Mouse (Mus musculus): ENCODE measurements around the gene Lmbrd1. TPM values are rescaled to one million over a fixed set of nuclear protein-coding genes. Genes with fewer than 3 reads are reported as not detected.
"Not testable (repeated sequence)": the region's sequence is repeated elsewhere in the genome, so short reads cannot be mapped to it uniquely, and the experiment has no call there.

The Lmbrd1 gene
- total RNA-seq, 4 experiments from 2014 or later: 37.3 to 54.8 (median 47.6) TPM

DNA sequence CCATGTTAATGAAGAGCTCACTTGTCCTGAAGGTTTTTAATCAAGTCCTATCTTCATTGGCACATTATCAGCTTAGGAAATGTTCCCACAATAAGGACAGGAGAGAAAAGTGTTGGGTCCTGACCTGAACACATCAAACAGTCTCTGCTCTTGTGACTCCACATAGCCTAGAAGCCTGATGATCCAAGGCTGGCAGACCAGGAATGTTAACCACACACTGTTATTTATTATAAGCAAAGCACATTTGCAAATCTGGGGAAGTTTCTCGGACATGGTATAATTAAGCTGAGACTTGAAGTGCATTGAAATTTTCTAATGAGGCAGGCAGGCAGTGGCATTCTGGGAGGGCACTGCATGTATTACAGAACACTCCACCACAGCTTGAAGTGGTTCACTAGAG is 41.8 kb downstream of the Lmbrd1 start:
- no peak for DNase-seq (ENCODE audit: low spot score)

DNA sequence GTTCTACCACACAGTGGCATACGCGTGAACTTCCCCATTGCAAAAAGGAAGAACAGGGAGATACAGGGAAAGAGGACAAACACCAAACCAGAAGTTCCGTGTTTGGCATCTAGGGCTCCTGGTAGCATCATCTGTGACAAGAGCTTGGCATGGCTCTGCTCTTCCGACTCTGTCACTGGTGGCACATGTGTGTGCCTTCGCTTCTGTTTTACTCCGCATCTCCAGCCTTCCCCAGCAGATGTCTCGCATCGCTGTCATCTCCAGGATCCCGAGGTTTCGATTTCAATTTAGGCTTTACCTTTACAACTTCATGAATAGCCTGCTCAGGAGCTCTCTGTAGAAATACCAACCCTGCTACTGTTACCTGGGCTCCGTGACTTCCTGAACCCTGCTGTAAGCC is 51.4 kb downstream of the Lmbrd1 start:
- DNase-seq (ENCODE audit: low spot score): no peak

DNA sequence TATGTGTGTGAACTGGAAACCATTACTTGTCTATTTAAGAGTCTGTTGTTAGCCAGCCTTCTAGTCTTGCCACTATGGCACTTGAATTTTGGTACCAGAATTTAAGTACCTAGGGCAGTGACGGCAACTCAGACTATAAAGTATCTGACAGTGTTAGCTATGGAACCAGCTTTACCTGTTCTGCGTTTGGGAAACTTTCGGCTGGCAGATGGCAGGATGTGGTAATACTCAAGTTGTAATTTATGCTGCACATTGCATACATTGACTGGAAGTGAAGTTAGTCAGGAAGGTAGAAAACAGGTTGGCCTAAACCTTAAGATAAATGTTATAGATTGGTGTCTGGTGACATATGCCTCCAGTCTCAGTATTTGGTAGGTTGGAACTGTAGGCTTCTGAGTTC is 53.9 kb downstream of the Lmbrd1 start:
- no peak for DNase-seq (ENCODE audit: low spot score)

DNA sequence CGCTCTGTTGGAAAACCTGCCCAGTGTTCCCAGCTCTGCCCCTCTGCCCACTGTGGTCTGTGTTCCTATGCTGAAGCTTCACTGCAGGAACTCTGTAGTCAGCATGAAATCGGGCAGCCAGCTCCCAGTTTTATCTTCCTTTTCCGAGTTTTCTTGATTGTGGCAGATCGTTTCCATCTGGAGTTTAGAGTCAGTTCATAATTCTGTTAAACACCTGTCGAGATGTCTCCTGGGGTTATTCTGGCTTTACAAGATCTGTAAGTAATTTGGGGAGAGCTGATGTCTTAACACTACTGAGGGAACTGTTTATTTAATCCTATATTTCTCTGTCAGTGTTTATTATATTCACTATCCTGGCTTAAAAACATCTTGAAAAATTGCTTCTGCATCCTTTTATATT is 56.4 kb downstream of the Lmbrd1 start:
- no peak for DNase-seq (ENCODE audit: low spot score)

DNA sequence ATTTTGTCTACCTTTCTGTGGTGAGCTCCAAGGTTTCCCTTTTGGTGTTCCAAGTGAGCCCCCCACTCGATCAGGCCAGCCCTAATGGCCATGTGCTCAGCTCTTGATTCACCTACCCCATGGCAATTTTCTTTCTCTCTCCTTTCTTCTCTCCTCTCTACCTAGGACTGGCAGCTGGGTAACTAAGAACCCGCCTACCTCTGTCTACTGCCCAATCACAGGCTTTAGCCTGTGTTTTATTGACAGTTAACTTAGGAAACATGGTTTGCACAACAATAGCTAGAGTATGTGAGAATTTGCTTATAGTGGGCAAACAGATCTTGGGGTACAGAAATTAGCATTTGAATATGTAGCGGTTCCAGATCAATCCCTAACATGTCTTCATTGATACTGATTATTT is 62.5 kb downstream of the Lmbrd1 start:
- no peak for DNase-seq (ENCODE audit: low spot score)

DNA sequence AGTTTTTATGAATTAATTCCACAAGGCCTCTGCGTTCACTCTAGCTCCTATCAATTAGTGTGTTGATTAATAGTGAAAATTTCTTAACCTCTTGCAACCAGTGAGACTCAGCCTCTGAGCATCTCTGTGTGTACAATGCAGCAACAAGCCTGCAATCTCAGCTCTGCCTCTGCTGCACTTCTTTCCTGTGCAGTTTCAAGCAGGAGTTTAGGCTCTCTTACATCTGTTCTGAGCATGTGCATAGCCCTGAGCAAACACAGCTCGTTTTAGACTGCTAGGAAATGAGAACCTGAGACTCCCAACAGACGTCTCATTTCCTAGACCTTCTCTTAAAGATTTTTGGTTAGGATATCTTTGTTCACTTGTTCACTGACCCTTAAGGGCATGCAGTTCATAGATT is 63.1 kb downstream of the Lmbrd1 start:
- no peak for DNase-seq (ENCODE audit: low spot score)

DNA sequence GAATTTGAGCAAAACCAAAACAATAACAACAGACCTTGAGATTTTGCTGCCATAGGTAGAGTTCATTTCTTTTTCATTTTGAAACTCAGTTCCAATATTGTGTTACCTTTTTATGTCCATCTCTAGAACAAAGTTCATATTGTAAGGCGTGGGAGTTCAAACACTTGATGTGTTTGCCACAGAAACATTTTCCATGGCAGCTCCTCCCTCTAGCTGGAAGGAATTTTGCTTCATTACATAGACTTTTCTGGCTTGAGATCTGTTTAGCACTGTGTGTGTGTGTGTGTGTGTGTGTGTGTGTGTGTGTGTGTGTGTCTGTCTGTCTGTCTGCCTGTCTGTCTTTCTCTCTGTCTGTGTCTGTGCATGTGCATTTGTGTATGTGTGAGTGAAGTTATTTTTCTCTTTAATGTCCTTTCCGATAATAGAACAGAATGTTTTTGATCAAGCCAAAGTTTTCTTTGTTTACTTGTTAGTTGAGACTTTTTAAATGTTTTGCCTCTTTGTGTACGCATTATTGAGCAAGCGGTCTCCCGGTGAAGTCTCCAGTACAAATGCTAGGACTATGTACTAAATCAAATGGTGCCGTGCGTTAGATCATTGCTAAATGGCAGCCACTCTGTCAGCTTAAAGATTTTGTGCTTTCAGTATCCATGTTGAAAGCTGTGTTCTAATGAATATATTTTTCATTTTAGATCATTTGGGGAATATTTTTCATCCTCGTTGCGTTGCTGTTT is 64.9 kb downstream of the Lmbrd1 start:
- no peak for DNase-seq (ENCODE audit: low spot score)

DNA sequence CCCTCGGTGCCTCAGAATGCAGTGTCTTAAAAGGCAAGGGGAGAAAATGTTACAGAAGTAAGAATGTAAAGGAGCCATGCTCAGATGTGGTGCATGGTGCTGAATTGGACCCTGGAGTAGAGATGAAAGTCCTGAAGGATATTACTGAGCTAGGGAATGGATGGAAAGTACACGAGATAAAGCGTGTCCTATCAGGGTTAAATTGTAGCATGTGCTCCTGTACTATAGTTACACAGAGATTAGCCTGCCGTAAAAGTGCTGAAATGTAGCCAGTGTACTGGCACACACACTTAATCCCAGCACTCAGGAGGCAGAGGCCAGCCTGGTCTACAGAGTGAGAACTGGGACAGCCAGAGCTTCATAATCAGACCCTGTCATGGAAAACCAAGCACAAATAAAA is 74.3 kb downstream of the Lmbrd1 start:
- no peak for DNase-seq (ENCODE audit: low spot score)

DNA sequence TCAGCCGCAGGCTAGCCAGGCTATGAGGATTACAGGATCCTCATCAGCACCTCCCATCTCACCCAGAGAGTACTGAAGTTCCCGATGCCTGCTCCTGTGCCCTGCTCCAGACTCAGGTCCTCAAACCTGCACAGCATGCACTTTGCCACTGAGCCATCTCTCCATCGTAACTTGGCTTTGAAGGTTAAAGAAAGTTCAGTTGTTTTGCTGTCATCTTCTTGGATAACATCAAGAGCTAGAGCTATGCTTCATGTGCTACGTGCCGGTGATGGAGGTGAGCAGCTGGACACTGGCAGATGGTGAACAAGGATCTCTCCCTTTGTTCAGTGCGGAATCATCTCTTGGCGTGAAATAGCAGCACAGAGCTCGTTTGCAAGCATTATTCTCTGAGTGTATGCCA is 80.1 kb downstream of the Lmbrd1 start:
- no peak for DNase-seq (ENCODE audit: low spot score)

DNA sequence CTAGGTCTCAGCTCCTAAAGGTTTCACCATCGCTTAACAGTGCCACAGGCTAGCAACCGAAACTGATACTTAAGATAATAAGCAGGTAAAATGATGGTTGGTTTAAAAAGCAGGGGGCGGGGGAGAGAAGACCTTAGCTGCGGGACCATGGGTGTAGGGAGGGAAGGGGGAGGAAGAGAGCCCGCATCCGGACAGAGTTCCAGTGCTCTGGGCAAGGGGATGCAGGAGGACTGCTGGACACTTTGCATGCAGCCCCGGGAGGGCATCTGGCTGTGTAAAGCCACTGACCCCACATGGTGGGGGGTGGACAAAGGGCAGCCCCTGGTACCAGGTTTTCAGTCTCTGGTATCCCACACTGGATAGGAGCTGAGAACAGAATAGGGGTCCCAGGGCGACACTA is 88.0 kb downstream of the Lmbrd1 start:
- no peak for DNase-seq (ENCODE audit: low spot score)

DNA sequence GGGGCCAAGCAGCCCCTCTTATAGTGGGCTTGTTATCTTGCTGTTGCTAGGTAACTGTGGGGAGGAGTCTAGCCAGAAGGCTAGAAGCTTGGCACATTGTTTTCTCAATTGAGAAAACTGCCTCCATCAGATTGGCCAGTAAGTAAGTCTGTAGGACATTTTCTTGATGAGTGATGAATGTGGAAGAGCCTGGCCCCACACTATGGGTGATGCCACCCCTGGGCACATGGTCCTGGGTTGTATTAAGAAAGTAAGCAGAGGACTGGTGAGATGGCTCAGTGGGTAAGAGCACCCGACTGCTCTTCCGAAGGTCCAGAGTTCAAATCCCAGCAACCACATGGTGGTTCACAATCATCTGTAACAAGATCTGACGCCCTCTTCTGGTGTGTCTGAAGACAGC is 88.8 kb downstream of the Lmbrd1 start:
- not testable (repeated sequence) for DNase-seq (ENCODE audit: low spot score)

DNA sequence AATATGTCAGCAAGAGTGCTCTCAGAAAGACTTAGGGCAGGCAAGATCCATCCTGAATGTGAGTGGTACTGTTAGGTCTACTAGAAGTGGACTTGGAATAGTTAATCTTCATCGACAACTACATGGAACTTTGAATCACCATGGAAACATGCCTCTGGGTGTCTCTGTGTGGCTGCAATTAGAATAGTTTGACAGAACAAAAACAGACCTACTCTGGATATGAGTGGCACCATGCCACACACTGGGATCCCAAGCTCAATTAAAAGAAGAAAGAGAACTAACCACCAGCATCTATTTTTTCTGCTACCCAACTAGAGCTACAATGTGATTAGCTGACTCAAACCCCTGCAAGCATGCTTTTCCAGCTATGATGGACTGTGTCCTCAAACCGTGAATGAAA is 95.2 kb downstream of the Lmbrd1 start:
- no peak for DNase-seq (ENCODE audit: low spot score)

DNA sequence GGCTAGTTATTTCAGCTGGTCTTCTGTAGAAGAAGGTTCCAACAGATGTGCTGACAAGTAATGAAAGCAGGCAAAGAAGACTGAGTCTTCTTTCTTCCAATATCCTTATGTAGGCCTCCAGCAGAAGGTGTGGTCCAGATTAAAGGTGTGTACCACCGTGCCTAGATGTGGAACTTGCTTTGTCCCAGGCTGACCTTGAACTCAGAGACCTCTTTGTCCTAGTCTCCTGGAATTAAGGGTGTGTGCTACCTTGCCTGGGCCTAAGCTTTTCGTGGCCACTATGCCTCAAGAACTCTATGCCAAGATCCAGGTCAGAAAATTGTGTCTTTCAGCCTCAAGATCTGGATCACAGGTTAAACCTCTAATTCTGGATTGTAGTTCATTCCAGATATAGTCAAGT is 98.1 kb downstream of the Lmbrd1 start:
- no peak for DNase-seq (ENCODE audit: low spot score)

DNA sequence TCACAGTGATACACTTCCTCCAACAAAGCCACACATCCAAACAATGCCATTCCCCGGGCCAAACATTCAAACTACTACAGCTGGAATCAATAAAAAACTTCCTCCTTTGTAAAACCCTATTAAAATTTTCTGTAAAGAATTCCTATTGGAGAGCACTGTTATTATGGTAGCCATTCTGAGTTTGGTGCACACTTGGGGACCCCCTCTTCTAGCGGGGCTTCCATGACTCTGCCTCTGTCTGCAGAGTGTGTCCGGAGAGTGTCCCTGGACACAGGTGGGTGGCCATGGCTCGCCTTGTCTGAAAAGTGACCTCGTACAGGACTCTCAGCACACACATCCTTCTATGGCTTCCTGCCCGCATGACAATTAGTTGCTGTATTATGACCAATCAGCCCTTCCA is 114.7 kb downstream of the Lmbrd1 start:
- no peak for DNase-seq (ENCODE audit: low spot score)

DNA sequence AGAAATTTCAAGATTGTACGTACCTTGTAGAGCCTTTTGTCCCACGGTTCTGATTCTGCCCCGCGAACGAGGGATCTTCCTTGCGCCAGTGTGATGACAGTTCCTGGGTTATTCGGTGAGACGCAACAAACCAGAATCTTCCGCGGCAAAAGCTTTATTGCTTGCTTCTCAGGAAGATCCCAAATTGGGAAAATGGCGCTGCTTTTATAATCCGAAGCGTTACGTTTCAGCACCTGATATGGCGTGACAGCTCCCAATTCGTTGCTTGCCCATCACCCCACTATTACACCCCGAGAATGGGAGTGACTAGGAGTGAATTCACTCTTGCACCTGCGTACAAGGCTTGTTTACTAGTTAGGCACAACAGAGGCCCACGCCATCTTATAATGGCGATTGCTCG is 129.5 kb downstream of the Lmbrd1 start:
- DNase-seq (ENCODE audit: low spot score): not testable (repeated sequence)

Other genes with a start within 250 kb of the Lmbrd1 start
- gene Col19a1, start 91.2 kb upstream of the Lmbrd1 start, total RNA-seq (2022): under 1 TPM in 3 of 4 experiments, not detected in 1; 0.11 to 0.14 (median 0.12) TPM